Comparison of ENCODE assay signal across 8 mouse cellular contexts in genomic region chr11:75279342-75280065, GRCm38 (mm10).
A peak's percentile ranks its signal among the peaks of the same experiment; 100 is the strongest.
DNase-seq lines count a peak whose midpoint lies in the region; ATAC-seq lines count a peak whose summit lies in the region.

No protein-coding gene starts in this region.

- peak; percentile 42 to 55 for DNase-seq in cerebellum, postnatal 25 days
- no peak for DNase-seq in cerebellum, adult 8-10 months
- peak; percentile 73 for DNase-seq in R1 (ENCODE audit: low read depth, low spot score)
- DNase-seq in kidney, postnatal 36 days = peak; percentile 58 to 69
- DNase-seq in thymus, postnatal 10 days (ENCODE audit: low spot score in 2 of 2) = peak; percentile 47 to 57
- DNase-seq in layer of hippocampus, adult 8-10 months (ENCODE audit: low spot score in 2 of 2) = no peak

- 4% methylated on average over 16 of the region's 16 CpGs for WGBS in forebrain, embryonic 16.5 days
- 6% methylated on average over 16 of the region's 16 CpGs for WGBS in midbrain, embryonic 15.5 days

- peaks cover 15% of the 10 kb centered on the region for H3K27me3 ChIP-seq in forebrain, embryonic 16.5 days (replicated peaks; ENCODE audit: control insufficient read depth, insufficient read depth, low read length)
- H3K27me3 ChIP-seq in midbrain, embryonic 15.5 days (replicated peaks) = no peaks in the 10 kb centered on the region

- H3K9me3 ChIP-seq in forebrain, embryonic 16.5 days (ENCODE audit: control insufficient read depth, low read length) = no peaks in the 10 kb centered on the region
- H3K9me3 ChIP-seq in midbrain, embryonic 15.5 days = no peaks in the 10 kb centered on the region

- H3K4me3 ChIP-seq in forebrain, embryonic 16.5 days (replicated peaks; ENCODE audit: low read length) = peak overlapping the region; percentile 4; the same call in 1 of the 2 replicates
- no peak overlapping the region for H3K4me3 ChIP-seq in midbrain, embryonic 15.5 days

- no peaks in the 10 kb centered on the region for H3K36me3 ChIP-seq in forebrain, embryonic 16.5 days (ENCODE audit: control insufficient read depth, insufficient read depth)
- H3K36me3 ChIP-seq in midbrain, embryonic 15.5 days (replicated peaks) = no peaks in the 10 kb centered on the region

- peaks cover 29% of the 10 kb centered on the region for H3K4me1 ChIP-seq in forebrain, embryonic 16.5 days (replicated peaks; ENCODE audit: control insufficient read depth, insufficient read depth, low read length)
- H3K4me1 ChIP-seq in midbrain, embryonic 15.5 days = peaks cover 63% of the 10 kb centered on the region

- ATAC-seq in forebrain, embryonic 16.5 days = no peak
- no peak for ATAC-seq in midbrain, embryonic 15.5 days (replicated peaks)

- no peak overlapping the region for H3K27ac ChIP-seq in forebrain, embryonic 16.5 days (ENCODE audit: low read length)
- peak overlapping the region; percentile 8; the same call in 1 of the 2 replicates for H3K27ac ChIP-seq in midbrain, embryonic 15.5 days

- peak overlapping the region; percentile 36 for H3K9ac ChIP-seq in forebrain, embryonic 16.5 days (replicated peaks; ENCODE audit: low read depth, low read length)
- H3K9ac ChIP-seq in midbrain, embryonic 15.5 days = no peak overlapping the region

- peak overlapping the region; percentile 33 for H3K4me2 ChIP-seq in forebrain, embryonic 16.5 days (ENCODE audit: low read length)
- peak overlapping the region; percentile 30 for H3K4me2 ChIP-seq in midbrain, embryonic 15.5 days

Comparison
In these comparisons a context has a peak if more than half of its experiments do, and no peak if none do; other contexts are left out.
1. DNase-seq: peak in cerebellum, postnatal 25 days (2 of 2), R1 (single experiment), kidney, postnatal 36 days (2 of 2) and thymus, postnatal 10 days (2 of 2); none in cerebellum, adult 8-10 months (single experiment) and layer of hippocampus, adult 8-10 months (0 of 2).